Mouse (Mus musculus): ENCODE results near the gene Ccser1.

GRCm38 (mm10) chr6:61162117-61162516 lies 18.0 kb upstream of the Ccser1 start:
- TF ChIP-seq EP300 (optimal IDR thresholded peaks at IDR 0.05): no peak
- no peak for TF ChIP-seq CTCF (IDR thresholded peaks at IDR 0.05; ENCODE audit: low read depth)

All from stomach, postnatal 0 days (tissue).